Mouse (Mus musculus) gonadal fat pad, adult 2 months (tissue): ENCODE data around the gene Igf2bp1. TPM values are rescaled to one million over a fixed set of nuclear protein-coding genes. Genes with fewer than 3 reads are reported as not detected.
"Not testable (repeated sequence)": the region's sequence is repeated elsewhere in the genome, so short reads cannot be mapped to it uniquely, and the experiment has no call there.

Source experiments
- DNase-seq: peaks from one replicate; pipeline ENCODE4 v3.0.0-alpha.2; 2012; ENCODE audit warnings: low read depth
- polyA plus RNA-seq: library from polyadenylated mRNA; depleted of rRNA; stranded (reverse); fragments of >200 nt; gene quantifications from 2 replicates; pipeline ENCODE4 v1.2.3, GENCODE M21; 2012

The Igf2bp1 gene
- polyA plus RNA-seq, 1 experiment, result 0.11 TPM

DNA sequence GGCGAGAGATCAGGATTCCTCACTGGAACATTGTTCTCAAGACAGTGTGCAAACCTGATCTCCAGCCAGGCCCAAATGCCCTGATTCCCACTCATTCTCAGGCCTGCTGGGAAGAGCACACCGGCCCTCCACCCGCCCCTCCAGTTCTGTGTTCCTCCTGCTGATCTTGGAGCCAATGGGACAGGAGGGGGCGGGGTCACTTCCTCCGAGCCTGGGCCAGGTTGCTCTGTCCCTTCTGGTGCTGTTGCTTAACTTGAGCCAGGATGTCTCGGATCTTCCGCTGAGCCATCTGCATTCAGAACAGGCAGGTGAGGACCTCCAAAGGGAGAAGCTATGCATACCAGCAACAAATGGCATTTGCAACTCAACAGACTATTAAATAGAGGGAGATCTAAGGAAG is 42.4 kb downstream of the Igf2bp1 start:
- no peak for DNase-seq

- DNase-seq, result no peak
Measured at GRCm38 (mm10) chr11:95959152-95959551, 46.6 kb downstream of the Igf2bp1 start.

DNA sequence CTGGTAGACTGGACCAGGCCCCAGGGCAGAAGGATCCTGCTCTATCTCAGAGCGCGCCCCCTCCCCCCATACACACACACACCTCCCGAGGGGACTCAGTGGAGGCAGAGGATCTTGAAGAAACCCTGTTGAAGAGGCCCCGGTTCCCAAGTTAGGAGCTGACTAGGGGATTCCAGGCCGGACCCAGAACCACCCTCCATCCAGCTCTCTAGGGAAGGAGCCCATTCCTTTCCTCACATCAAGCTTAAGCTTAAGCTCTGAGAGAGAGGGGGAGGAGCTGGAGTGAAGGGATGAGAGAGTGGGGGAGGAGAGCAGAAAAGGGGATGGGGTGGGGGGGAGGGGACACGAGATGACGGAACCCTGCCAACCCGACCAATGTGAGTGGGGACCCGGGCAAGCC is 47.5 kb downstream of the Igf2bp1 start:
- no peak for DNase-seq

- no peak for DNase-seq
Measured at GRCm38 (mm10) chr11:95957407-95957806, 48.3 kb downstream of the Igf2bp1 start.

- DNase-seq, result no peak
Measured at GRCm38 (mm10) chr11:95953313-95953712, 52.4 kb downstream of the Igf2bp1 start.

DNA sequence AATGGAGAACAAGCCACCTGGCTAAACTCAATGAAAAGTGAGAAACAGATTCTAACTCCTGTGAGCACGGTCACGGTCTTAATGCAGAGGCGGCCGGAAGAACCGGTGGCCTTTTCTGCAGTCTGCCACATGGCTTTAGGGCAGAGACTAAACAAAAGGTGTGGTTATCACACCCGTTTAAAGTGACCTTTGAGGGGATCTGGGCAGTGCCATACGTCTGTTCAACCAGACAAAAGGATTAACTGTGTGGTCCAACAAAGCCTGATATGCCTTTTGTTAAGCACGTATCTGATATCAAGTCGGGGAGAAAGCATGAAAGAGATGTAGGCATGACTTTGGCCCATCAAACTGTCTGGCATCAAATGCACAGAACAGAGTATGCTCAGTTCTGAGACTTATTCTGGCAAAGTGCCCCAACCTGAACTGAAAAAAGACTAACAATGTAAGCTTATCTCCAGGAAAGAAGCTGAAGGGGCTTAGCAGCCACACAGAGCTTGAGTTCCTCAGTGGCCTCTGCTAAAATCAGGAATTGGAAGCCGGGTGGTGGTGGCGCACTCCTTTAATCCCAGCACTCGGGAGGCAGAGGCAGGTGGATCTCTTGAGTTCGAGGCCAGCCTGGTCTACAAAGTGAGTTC is 59.8 kb downstream of the Igf2bp1 start:
- DNase-seq, result no peak

DNA sequence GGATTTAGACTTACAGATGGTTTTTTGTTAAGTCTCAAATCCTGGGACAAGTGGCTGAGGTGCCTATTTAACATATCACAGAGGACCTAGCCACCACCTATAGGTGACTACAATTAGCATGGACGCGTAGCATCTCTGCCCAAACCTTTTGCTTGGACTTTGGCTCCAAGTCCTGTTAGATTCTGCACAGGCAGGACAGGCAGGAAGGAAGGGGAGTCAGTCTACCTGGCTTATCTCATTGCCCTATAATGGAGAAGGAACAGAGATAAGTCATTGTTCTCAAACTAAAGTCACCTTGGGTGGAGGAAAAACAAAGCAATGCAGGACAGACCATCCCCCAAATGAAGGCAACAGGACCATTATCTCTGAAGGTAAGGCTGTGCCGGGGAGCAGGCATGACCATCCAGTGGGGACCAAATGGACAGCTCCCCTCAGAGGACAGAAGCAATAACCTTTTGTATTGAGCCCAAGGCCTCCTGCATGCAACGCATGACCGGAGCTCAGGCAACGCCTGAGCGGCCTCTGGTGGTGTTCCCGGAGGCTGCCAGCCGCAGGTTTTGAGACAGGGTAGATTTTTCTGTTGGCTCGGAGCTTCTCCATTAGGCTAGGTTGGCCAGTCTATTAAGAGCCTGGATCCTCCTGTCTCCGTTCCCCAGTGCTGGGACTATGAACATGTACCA is 65.8 kb downstream of the Igf2bp1 start:
- DNase-seq, result no peak

DNA sequence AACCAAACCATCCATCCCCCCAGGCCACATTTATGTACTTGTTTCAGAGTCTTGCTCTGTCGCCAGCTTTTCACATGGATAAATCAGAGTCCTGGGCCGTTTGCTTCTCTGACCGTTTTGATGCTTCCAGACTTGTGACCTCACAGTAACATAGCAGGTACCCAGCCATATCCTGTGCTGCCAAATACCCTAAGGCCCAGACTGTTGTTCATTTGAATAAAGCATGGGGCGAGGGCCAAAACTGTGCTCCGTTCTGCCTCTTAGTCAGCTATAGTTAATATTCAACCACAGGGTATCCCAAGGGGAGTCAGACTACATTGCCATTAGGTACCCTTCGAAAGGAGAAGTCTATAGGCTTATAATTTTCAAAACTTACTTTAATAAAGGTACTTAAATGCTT is 69.3 kb downstream of the Igf2bp1 start:
- no peak for DNase-seq

GRCm38 (mm10) chr11:95932168-95932567 is 73.6 kb downstream of the Igf2bp1 start:
- not testable (repeated sequence) for DNase-seq

DNA sequence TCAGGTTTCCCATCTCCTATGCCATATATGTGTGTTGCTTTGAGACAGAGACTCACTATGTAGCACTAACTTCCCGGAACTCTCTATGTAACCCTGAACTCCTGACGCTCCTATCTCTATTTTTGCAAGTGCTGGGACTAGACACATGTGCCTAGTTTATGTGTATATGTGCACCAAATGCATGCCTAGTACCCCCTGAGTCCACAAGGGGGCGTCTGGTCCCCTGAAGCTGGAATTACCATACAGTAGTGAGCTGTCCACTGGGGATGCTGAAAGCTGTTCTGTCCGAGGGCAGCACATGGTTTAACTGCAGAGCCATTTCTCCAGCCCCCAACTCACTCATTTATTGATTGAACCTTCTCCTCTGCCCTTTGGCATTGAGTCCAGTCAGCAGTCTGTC is 79.3 kb downstream of the Igf2bp1 start:
- no peak for DNase-seq

- no peak for DNase-seq
Measured at GRCm38 (mm10) chr11:95925976-95926375, 79.8 kb downstream of the Igf2bp1 start.

DNA sequence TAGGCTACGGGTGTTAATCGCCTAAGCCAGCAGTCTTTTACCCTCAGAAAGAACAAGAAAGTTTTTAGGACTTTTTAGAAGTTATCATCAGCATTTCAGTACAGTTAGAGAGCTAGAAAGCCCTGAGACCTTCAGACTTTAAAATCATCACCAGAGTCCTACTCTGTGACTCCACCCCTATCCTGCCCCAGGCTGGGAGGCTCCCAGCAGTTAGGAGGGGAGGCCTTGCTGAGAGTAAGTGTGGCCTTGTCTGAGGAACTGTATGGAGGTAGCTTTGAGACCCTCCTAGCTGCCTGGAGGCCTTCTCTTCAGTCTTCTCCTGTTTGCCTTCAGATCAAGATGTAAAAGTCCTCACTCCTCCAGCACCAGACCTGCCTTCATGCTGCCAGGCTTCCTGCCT is 81.5 kb downstream of the Igf2bp1 start:
- no peak for DNase-seq

DNA sequence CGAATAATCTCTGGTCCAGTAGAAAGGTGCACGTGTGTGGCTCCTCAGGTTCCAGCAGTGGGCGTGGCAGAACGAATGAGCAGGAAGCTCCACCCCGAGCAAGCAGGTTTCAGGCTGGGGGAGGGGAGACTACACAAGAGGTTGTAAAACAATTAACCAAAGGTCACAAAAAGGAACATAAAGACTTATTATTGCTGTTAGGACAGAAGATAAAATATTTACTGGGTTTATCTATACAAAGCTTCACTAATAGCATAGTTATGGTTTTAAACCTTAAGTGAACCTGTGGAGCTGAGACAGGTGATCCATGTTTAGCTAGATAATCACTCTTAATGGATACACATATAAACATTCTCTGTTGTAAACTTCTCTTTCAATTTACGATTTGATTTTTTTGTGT is 82.3 kb downstream of the Igf2bp1 start:
- DNase-seq, result not testable (repeated sequence)

DNA sequence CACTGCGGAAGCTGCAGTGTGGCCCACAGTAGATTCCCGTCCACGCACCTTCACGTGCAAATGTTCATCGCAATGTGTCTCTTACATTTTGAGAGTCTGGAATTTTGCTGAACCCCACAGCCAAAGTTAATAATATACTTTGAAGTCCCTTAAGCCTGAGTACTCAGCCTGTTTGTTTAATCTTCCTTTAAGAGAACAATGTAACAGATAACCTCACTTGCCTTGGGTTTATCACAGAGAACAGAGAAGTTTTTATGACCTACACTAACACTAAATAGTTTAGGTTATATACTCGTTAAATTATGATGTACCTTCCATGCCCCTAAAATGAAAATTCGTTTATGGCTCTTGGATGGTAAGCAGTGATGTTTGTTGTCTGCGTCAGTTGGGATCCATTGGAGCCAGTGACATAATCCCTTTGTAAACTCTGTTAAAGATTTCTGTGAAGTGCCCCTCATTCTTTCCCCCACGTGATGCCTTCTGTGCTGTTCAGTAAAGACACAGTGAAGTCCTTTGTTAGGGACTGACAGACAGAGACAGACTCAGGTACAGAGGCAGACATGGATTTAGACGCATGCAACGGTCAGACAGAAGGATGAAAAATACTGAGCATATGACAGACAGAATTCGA is 83.6 kb downstream of the Igf2bp1 start:
- no peak for DNase-seq

DNA sequence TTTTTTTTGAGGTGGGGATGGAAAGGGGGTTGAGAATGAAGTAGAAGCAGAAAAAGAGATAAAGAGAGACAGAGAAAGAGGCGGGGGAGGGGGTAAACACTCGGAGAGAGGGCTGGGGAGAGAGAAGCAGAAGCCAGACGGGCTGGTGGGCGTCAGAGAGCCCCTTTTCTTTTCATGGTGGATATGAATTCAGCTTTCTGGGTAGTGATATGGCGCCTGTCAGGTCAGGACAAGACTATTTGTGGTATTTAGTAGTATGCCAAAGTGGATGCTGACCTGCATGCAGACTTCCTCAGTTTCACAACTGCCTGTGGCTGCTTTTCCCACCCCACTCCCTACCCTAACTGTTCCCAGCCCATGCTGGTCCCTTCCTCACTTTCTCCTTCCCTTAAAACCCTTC is 89.3 kb downstream of the Igf2bp1 start:
- no peak for DNase-seq

GRCm38 (mm10) chr11:95915006-95915710 is 90.6 kb downstream of the Igf2bp1 start:
- no peak for DNase-seq

- no peak for DNase-seq
Measured at GRCm38 (mm10) chr11:95914571-95914991, 91.2 kb downstream of the Igf2bp1 start, which contains the start of gene B4galnt2. Gene B4galnt2, minus strand, starts transcription at chr11:95914891.

- DNase-seq, result no peak
Measured at GRCm38 (mm10) chr11:95913959-95914566, 91.7 kb downstream of the Igf2bp1 start.

GRCm38 (mm10) chr11:95911579-95911978 is 94.2 kb downstream of the Igf2bp1 start:
- no peak for DNase-seq

DNA sequence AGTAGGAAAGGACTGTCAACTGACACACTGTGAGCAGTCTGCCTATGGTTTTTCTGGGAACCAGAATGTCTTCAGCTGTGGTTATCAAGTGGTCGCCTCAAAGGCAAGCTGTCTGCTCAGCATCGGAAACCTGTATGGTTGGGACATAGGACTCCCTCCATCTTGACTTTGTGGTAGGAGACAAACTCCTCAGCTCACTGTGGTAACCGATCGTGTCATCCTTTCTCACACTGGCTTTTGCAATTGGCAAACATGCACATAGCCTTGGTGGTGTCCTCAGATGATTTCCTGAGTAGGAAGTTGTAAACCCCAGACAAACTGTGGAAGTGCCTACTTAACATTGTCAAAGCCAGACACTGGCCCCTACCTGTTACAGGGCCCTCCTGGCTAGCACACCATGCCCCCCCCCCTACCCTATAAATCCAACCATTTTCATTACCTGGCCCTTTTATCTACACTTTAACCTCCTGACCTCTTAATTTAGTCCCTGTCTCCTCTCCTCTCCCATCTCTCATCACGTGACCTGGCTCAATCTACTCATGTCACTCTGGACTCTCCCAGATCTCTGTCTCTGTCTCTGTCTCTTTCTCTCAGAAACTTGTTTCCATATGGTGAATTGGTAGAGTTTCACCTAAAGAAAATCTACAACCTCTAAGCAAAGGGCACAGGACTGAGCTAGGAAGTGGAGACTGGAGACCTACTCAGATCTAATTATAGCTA is 97.8 kb downstream of the Igf2bp1 start:
- DNase-seq, result no peak
